Mouse (Mus musculus) kidney, postnatal 0 days (tissue): ENCODE measurements around the gene Npas3. TPM values are rescaled to one million over a fixed set of nuclear protein-coding genes. Genes with fewer than 3 reads are reported as not detected.

Source experiments
- ATAC-seq: fragments of 200-750 bp; cut with Nextera tagmentation; replicated peaks from 2 replicates; pipeline ENCODE4 v1.8.0; 2017; ENCODE audit warnings: low read depth, moderate number of reproducible peaks, moderate TSS enrichment, moderate library complexity; ENCODE audit not compliant: low FRiP score
- DNase-seq: peaks from one replicate; pipeline ENCODE4 v3.0.0-alpha.2; 2016; ENCODE audit warnings: low spot score
- H3K27ac ChIP-seq: fragments of 300-500 bp; sonication (generic); 2 replicates; pipeline ENCODE4 v1.5.1; 2014; ENCODE audit warnings: mild to moderate bottlenecking
- H3K27me3 ChIP-seq: fragments of 300-500 bp; sonication (generic); 2 replicates; pipeline ENCODE4 v1.6.1; 2014; ENCODE audit warnings: low read length, mixed read lengths; ENCODE audit not compliant: insufficient read depth
- H3K36me3 ChIP-seq: fragments of 300-500 bp; sonication (generic); 2 replicates; pipeline ENCODE4 v1.6.1; 2014; ENCODE audit warnings: low read length, mixed read lengths; ENCODE audit not compliant: insufficient read depth
- H3K4me1 ChIP-seq: fragments of 300-500 bp; sonication (generic); replicated peaks from 2 replicates; pipeline ENCODE4 v1.6.1; 2014; ENCODE audit warnings: antibody characterized with exemption, low read length, mixed read lengths; ENCODE audit not compliant: insufficient read depth
- H3K4me2 ChIP-seq: fragments of 300-500 bp; sonication (generic); 2 replicates; pipeline ENCODE4 v1.6.1; 2014; ENCODE audit warnings: mild to moderate bottlenecking, low read length, moderate library complexity, mixed read lengths
- H3K4me3 ChIP-seq: fragments of 300-500 bp; sonication (generic); replicated peaks from 2 replicates; pipeline ENCODE4 v1.5.1; 2014; ENCODE audit warnings: low read depth, low read length
- H3K9ac ChIP-seq: fragments of 300-500 bp; sonication (generic); 2 replicates; pipeline ENCODE4 v1.6.1; 2014; ENCODE audit warnings: low read depth, low read length
- H3K9me3 ChIP-seq: fragments of 300-500 bp; sonication (generic); replicated peaks from 2 replicates; pipeline ENCODE4 v1.6.1; 2016; ENCODE audit warnings: low read length, inconsistent platforms, mixed read lengths
- CTCF ChIP-seq: IDR thresholded peaks from 2 replicates; pipeline ENCODE4 v1.5.1; 2016; ENCODE audit warnings: antibody characterized with exemption, low read depth, mild to moderate bottlenecking, moderate library complexity
- WGBS: fragments of 180-500 bp; shearing (Covaris S2); extraction: QIAGEN DNeasy Blood & Tissue Kit; methylation state at CpG from one replicate; pipeline ENCODE4 v1.1.7; 2014; 5-methylcytosine and 5-hydroxymethylcytosine counted together
- polyA plus RNA-seq: library from polyadenylated mRNA; unstranded; fragments of >200 nt; fragmentation: Nextera tagmentation; extraction: Ambion mirVana; gene quantifications from 2 replicates; pipeline ENCODE4 v1.2.1, GENCODE M21; 2015

Gene Npas3
- polyA plus RNA-seq, 1 experiment from 2014 or later, result 1.2 TPM

- ATAC-seq (no peak), DNase-seq (no peak)
- Histone ChIP-seq H3K27me3 (no peaks in the 10 kb centered on the region), H3K9me3 (no peaks in the 10 kb centered on the region), H3K4me3 (no peak overlapping the region), H3K27ac (no peak overlapping the region), H3K4me2 (no peak overlapping the region), H3K4me1 (0 out of 2 replicates have a peak, but pooled peaks cover 2% of the 10 kb centered on the region), H3K36me3 (no peaks in the 10 kb centered on the region), H3K9ac (no peak overlapping the region)
- TF ChIP-seq CTCF, result no peak
- 34% methylated on average over 4 of the region's 4 CpGs for WGBS
Measured at GRCm38 (mm10) chr12:54045360-54045759, 796.9 kb downstream of the Npas3 start.

GRCm38 (mm10) chr12:54046824-54047223, 798.3 kb downstream of the Npas3 start:
- no peak overlapping the region for H3K27ac ChIP-seq
- 0 out of 2 replicates have a peak, but pooled peaks cover 2% of the 10 kb centered on the region for H3K4me1 ChIP-seq
- ATAC-seq, result no peak
- no peak for DNase-seq
- H3K9me3 ChIP-seq, result no peaks in the 10 kb centered on the region
- H3K4me3 ChIP-seq, result no peak overlapping the region
- H3K36me3 ChIP-seq, result no peaks in the 10 kb centered on the region
- 70% methylated on average over 6 of the region's 6 CpGs for WGBS
- no peaks in the 10 kb centered on the region for H3K27me3 ChIP-seq
- H3K9ac ChIP-seq, result no peak overlapping the region
- no peak overlapping the region for H3K4me2 ChIP-seq
- no peak for TF ChIP-seq CTCF

GRCm38 (mm10) chr12:54048126-54048525, 799.6 kb downstream of the Npas3 start:
- Histone ChIP-seq H3K9me3 (no peaks in the 10 kb centered on the region), H3K27ac (no peak overlapping the region), H3K27me3 (no peaks in the 10 kb centered on the region), H3K4me2 (no peak overlapping the region), H3K4me1 (0 out of 2 replicates have a peak, but pooled peaks cover 2% of the 10 kb centered on the region), H3K9ac (no peak overlapping the region), H3K4me3 (no peak overlapping the region), H3K36me3 (no peaks in the 10 kb centered on the region)
- TF ChIP-seq CTCF, result no peak
- DNase-seq (no peak), ATAC-seq (no peak)
- WGBS, result 89% methylated on average over 5 of the region's 5 CpGs

GRCm38 (mm10) chr12:54049926-54050325, 801.4 kb downstream of the Npas3 start:
- Histone ChIP-seq H3K4me1 (0 out of 2 replicates have a peak, but pooled peaks cover 2% of the 10 kb centered on the region), H3K4me2 (no peak overlapping the region), H3K36me3 (no peaks in the 10 kb centered on the region), H3K9ac (no peak overlapping the region), H3K4me3 (no peak overlapping the region), H3K27ac (no peak overlapping the region), H3K27me3 (no peaks in the 10 kb centered on the region), H3K9me3 (no peaks in the 10 kb centered on the region)
- 79% methylated on average over 4 of the region's 4 CpGs for WGBS
- DNase-seq (no peak), ATAC-seq (no peak)
- no peak for TF ChIP-seq CTCF

- Histone ChIP-seq H3K4me2 (no peak overlapping the region), H3K4me3 (no peak overlapping the region), H3K27ac (no peak overlapping the region), H3K36me3 (no peaks in the 10 kb centered on the region), H3K27me3 (no peaks in the 10 kb centered on the region), H3K9me3 (no peaks in the 10 kb centered on the region), H3K9ac (no peak overlapping the region), H3K4me1 (no peaks in the 10 kb centered on the region)
- TF ChIP-seq CTCF, result no peak
- WGBS, result 44% methylated on average over 3 of the region's 3 CpGs
- no peak for DNase-seq
- ATAC-seq, result no peak
Measured at GRCm38 (mm10) chr12:54052939-54053338, 804.5 kb downstream of the Npas3 start.

GRCm38 (mm10) chr12:54053598-54053997, 805.1 kb downstream of the Npas3 start:
- 89% methylated on average over 6 of the region's 6 CpGs for WGBS
- H3K4me3 ChIP-seq, result no peak overlapping the region
- ATAC-seq (no peak), DNase-seq (no peak)
- H3K9me3 ChIP-seq, result no peaks in the 10 kb centered on the region
- H3K27ac ChIP-seq, result no peak overlapping the region
- H3K27me3 ChIP-seq, result no peaks in the 10 kb centered on the region
- H3K9ac ChIP-seq, result no peak overlapping the region
- H3K4me2 ChIP-seq, result no peak overlapping the region
- TF ChIP-seq CTCF, result no peak
- no peaks in the 10 kb centered on the region for H3K4me1 ChIP-seq
- no peaks in the 10 kb centered on the region for H3K36me3 ChIP-seq

DNA sequence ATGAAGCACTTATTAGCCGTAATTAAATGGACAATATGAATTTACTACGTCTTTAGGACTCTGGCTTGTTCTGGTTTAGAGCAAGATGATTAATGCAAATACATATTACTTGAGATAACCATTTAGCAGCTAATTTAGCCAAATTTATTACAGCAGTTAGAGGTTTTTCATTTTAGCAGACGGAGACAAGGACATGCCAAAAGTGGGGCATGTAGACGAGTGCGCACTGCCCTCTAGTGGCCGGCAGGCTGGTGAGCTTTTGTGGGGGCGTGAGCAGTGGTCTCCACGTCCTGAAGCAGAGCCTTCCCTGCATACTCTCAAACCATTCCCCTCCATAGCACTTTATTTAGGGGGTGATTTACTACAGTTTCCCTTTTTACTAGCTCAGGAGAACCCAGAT, 812.3 kb downstream of the Npas3 start:
- ATAC-seq, result 0 out of 2 replicates have a peak, but pooled peaks have one; percentile 63
- H3K4me2 ChIP-seq, result no peak overlapping the region
- no peaks in the 10 kb centered on the region for H3K4me1 ChIP-seq
- no peak overlapping the region for H3K4me3 ChIP-seq
- no peaks in the 10 kb centered on the region for H3K9me3 ChIP-seq
- H3K9ac ChIP-seq, result no peak overlapping the region
- no peaks in the 10 kb centered on the region for H3K36me3 ChIP-seq
- H3K27ac ChIP-seq, result no peak overlapping the region
- peak; percentile 98 for TF ChIP-seq CTCF
- WGBS, result 12% methylated on average over 8 of the region's 8 CpGs
- no peaks in the 10 kb centered on the region for H3K27me3 ChIP-seq
- peak; percentile 93 for DNase-seq
